Mouse (Mus musculus) forebrain, embryonic 14.5 days (tissue): ENCODE measurements around the gene Cx3cr1. TPM values are rescaled to one million over a fixed set of nuclear protein-coding genes. Genes with fewer than 3 reads are reported as not detected.
"Not testable (repeated sequence)": the region's sequence is repeated elsewhere in the genome, so short reads cannot be mapped to it uniquely, and the experiment has no call there.

Experiments
- ATAC-seq: fragments of 200-750 bp; cut with Nextera tagmentation; 2 replicates; pipeline ENCODE4 v1.8.0; 2017; ENCODE audit warnings: mild to moderate bottlenecking, moderate library complexity
- DNase-seq: peaks from one replicate; pipeline ENCODE4 v3.0.0-alpha.2; 2015; ENCODE audit warnings: low spot score
- H3K27ac ChIP-seq: fragments of 300-500 bp; sonication (generic); 2 replicates; pipeline ENCODE4 v1.5.1; 2014; ENCODE audit warnings: low read depth, mild to moderate bottlenecking, control low read depth, low read length, moderate library complexity
- H3K27me3 ChIP-seq: fragments of 300-500 bp; sonication (generic); replicated peaks from 2 replicates; pipeline ENCODE4 v1.6.1; 2014; ENCODE audit warnings: low read length, control low read depth, mixed read lengths; ENCODE audit not compliant: control insufficient read depth, insufficient read depth
- H3K36me3 ChIP-seq: fragments of 300-500 bp; sonication (generic); 2 replicates; pipeline ENCODE4 v1.6.1; 2014; ENCODE audit warnings: low read length, control low read depth; ENCODE audit not compliant: control insufficient read depth, insufficient read depth
- H3K4me1 ChIP-seq: fragments of 300-500 bp; sonication (generic); 2 replicates; pipeline ENCODE4 v1.6.1; 2014; ENCODE audit warnings: antibody characterized with exemption, low read length, control low read depth; ENCODE audit not compliant: control insufficient read depth, insufficient read depth
- H3K4me2 ChIP-seq: fragments of 300-500 bp; sonication (generic); 2 replicates; pipeline ENCODE4 v1.6.1; 2014; ENCODE audit warnings: mild to moderate bottlenecking, control low read depth, low read length
- H3K4me3 ChIP-seq: fragments of 300-500 bp; sonication (generic); 2 replicates; pipeline ENCODE4 v1.5.1; 2014; ENCODE audit warnings: low read depth, low read length, control low read depth
- H3K9ac ChIP-seq: fragments of 300-500 bp; sonication (generic); 2 replicates; pipeline ENCODE4 v1.6.1; 2014; ENCODE audit warnings: mild to moderate bottlenecking, low read length, control low read depth, moderate library complexity
- H3K9me3 ChIP-seq: fragments of 300-500 bp; sonication (generic); replicated peaks from 2 replicates; pipeline ENCODE4 v1.6.1; 2016; ENCODE audit warnings: low read length, control low read depth, mixed read lengths; ENCODE audit not compliant: control insufficient read depth
- WGBS: fragments of 180-500 bp; shearing (Covaris S2); extraction: QIAGEN DNeasy Blood & Tissue Kit; methylation state at CpG from one replicate; pipeline ENCODE4 v1.1.7; 2014; 5-methylcytosine and 5-hydroxymethylcytosine counted together
- polyA plus RNA-seq: library from polyadenylated mRNA; unstranded; fragments of >200 nt; fragmentation: Nextera tagmentation; extraction: Ambion mirVana; gene quantifications from 2 replicates; pipeline ENCODE4 v1.2.1, GENCODE M21; 2014

The Cx3cr1 gene
- polyA plus RNA-seq, 1 experiment from 2014 or later: 2.5 TPM

DNA sequence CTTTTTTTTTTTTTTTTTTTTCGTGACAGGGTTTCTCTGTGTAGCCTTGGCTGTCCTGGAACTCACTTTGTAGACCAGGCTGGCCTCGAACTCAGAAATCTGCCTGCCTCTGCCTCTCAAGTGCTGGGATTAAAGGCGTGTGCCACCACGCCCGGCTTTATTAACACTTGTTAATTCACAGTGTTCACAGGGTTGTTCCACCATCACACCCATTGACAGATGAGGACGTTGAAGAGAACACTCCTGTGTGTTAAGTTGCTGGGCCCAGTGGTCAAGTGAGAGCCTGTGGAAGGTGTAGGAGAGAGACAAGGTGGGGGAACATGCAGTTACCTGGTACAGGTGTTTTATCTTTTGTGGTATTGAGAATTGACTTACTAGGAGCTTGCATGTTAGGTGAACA, 57.5 kb downstream of the Cx3cr1 start:
- not testable (repeated sequence) for H3K36me3 ChIP-seq

DNA sequence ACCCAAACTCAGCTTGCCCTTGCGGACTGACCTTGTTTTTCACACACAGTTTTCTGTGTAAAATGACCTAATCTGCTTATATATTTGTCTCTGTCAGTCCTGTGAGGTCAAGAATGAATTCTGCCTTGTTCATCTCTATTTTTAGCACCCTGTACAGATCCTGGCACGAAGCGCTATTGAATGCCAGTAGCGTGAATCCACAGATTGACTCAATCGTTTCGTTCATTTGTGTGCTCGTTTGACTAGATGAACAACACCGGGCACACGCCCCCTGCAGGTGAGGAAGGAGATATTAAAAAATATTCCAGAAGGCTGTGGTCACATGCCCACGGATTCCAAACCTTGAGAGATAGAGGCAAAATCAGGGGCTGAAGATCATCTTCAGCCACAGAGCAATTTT, 58.1 kb downstream of the Cx3cr1 start:
- H3K27me3 ChIP-seq: no peaks in the 10 kb centered on the region
- peaks cover 4% of the 10 kb centered on the region for H3K4me1 ChIP-seq
- peak overlapping the region; percentile 41 for H3K4me3 ChIP-seq
- no peaks in the 10 kb centered on the region for H3K9me3 ChIP-seq
- peak overlapping the region; percentile 87 for H3K27ac ChIP-seq
- peak overlapping the region; percentile 58 for H3K9ac ChIP-seq
- DNase-seq (peak; percentile 94), ATAC-seq (peak; percentile 77)
- under 1% methylated on average over 10 of the region's 10 CpGs for WGBS
- peak overlapping the region; percentile 79 for H3K4me2 ChIP-seq
- no peaks in the 10 kb centered on the region for H3K36me3 ChIP-seq

More for the DNA sequence above, 57.5 kb downstream of the Cx3cr1 start:
- not testable (repeated sequence) for H3K4me3 ChIP-seq, H3K27ac ChIP-seq, H3K9me3 ChIP-seq, DNase-seq, H3K4me2 ChIP-seq, ATAC-seq, H3K9ac ChIP-seq, H3K4me1 ChIP-seq, H3K27me3 ChIP-seq
- 87% methylated on average over 6 of the region's 6 CpGs for WGBS

DNA sequence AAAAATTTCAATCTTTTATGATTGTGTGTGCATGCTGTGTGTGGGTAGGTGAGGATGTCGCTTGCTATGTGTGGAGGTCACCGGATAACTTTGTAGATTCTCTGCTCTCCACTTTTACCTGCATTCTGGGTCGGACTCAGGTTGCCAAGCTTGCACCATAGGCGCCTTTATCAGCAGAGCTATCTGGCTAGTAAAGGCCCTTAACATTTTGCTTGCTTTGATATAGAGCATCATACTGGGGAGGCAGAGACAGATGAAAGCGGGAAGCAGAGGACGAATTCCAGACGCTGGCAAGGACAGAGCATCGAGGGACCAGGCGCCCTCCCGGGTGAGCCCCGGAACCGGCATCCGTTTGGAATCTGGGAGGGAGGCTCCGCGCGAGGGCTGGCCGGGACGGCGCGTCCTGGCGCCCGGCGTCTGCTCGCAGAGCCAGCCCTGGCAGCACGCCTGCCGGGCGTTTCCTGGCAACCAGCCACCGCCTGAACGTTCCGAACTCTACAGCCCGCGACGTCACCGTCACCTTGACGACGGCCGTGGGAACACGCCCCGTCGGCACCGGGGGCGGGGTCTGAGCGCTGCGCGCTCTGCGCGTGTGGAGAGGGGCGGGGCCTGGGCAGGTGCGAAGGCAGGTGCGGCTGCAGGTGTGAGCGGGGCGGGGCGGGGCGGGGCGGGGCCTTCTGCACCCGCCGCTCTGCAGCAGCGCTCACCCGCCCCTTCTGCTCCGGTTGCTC, 58.7 kb downstream of the Cx3cr1 start:
- Histone ChIP-seq H3K36me3 (no peaks in the 10 kb centered on the region), H3K4me3 (peak overlapping the region; percentile 41), H3K9me3 (no peaks in the 10 kb centered on the region), H3K4me1 (peaks cover 4% of the 10 kb centered on the region), H3K9ac (peak overlapping the region; percentile 58), H3K4me2 (peak overlapping the region; percentile 79), H3K27ac (peak overlapping the region; percentile 87), H3K27me3 (no peaks in the 10 kb centered on the region)
- DNase-seq (peak; percentile 98), ATAC-seq (peak; percentile 95)
- 2% methylated on average over 57 of the region's 60 CpGs for WGBS

DNA sequence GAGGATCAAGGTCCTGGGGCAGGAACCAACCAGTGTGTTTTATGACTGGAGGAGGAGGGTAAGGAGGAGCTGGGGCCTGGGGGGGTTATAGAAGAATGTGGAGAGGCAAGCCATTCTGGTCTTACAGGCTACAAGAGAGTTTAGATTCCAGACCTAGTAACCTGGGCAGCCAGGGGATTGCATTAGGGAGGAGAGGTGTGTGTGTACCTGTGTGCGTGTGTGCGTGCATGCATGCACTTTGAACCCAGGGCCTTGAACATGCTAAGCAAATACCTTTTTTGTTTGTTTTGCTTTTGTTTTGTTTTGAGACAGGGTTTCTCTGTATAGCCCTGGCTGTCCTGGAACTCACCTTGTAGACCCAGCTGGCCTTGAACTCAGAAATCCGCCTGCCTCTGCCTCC, 59.8 kb downstream of the Cx3cr1 start:
- ATAC-seq: no peak

DNA sequence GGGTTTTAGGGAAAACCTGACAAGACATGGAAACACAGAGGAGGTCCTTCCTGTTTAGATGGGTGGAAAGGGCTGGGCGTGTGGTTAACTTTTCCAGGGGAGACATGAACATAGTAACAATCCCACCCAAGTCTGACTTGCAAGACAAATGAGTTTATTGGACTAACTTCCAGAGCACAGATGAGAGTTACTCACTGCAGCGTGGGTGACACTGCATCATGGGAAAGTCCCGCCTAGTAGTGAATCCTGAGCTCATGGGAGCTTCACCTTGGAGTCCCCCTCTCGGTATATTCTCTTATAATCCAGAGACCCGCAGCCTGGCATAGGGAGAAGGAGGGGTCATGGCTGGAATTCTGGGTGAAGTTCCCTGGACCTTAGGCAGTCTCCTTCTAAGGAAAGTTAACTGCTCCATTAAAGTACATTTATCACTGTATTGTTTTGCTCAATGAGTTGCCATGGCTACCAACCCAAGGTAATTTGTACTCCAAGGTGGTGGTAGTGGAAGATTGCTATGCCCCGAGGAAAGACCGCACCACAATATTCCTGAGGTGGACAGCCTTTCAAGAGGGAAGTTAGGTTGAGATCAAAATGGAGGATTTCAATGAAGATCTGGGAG, 60.3 kb downstream of the Cx3cr1 start:
- no peak overlapping the region for H3K4me2 ChIP-seq
- H3K36me3 ChIP-seq: no peaks in the 10 kb centered on the region
- no peaks in the 10 kb centered on the region for H3K27me3 ChIP-seq
- H3K27ac ChIP-seq: no peak overlapping the region
- no peaks in the 10 kb centered on the region for H3K9me3 ChIP-seq
- H3K9ac ChIP-seq: no peak overlapping the region
- ATAC-seq (no peak), DNase-seq (no peak)
- WGBS: 80% methylated on average over 7 of the region's 7 CpGs
- peaks cover 4% of the 10 kb centered on the region for H3K4me1 ChIP-seq
- H3K4me3 ChIP-seq: no peak overlapping the region

More for the DNA sequence above, 59.8 kb downstream of the Cx3cr1 start:
- no peaks in the 10 kb centered on the region for H3K27me3 ChIP-seq
- no peak overlapping the region for H3K27ac ChIP-seq
- no peak overlapping the region for H3K4me2 ChIP-seq
- H3K9me3 ChIP-seq: no peaks in the 10 kb centered on the region
- WGBS: 99% methylated on average over 3 of the region's 3 CpGs
- H3K4me1 ChIP-seq: peaks cover 4% of the 10 kb centered on the region
- H3K9ac ChIP-seq: no peak overlapping the region
- H3K36me3 ChIP-seq: no peaks in the 10 kb centered on the region
- H3K4me3 ChIP-seq: no peak overlapping the region
- DNase-seq: no peak

DNA sequence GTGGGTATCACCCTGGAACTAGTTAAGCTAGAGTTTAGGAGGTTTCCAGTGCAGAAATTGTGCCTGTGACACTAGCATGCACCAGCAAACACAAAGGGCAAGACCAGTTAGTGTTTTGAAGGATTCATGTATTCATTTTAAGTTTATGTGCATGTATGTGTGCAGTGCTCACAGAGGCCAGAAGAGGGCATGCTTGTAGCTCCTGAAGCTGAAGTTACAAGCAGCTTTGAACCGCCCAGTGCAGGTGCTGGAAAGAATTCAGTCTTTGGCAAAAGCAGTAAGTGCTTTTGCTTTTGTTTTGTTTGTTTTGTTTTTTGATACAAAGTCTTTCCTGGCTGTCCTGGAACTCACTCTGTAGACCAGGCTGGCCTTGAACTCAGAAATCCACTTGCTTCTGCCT, 61.8 kb downstream of the Cx3cr1 start:
- Histone ChIP-seq H3K4me3 (no peak overlapping the region), H3K4me1 (peaks cover 4% of the 10 kb centered on the region), H3K4me2 (no peak overlapping the region), H3K36me3 (no peaks in the 10 kb centered on the region), H3K27ac (no peak overlapping the region), H3K9ac (no peak overlapping the region), H3K27me3 (no peaks in the 10 kb centered on the region), H3K9me3 (no peaks in the 10 kb centered on the region)
- DNase-seq (no peak), ATAC-seq (no peak)
- WGBS: 81% methylated on average over 1 of the region's 1 CpGs

DNA sequence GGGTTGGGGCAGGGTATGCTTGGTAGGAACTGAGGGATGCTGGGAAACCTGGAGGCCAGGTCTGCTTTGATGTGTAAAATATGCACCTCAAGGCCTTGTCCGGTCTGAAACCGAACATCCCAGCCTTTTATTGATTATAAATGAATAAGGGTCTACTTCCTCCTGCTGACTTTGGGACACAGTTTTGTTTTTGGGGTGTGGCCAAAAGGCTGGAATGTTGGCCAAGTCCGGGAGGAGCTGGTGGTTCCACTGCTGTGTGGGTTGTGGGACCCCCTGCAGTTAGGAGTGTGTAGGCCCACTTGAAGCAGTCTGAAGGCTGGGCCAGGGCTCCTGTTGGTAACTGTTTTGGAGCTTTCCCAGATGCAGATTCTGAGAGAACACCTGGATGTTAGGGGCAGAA, 63.7 kb downstream of the Cx3cr1 start:
- Histone ChIP-seq H3K27ac (no peak overlapping the region), H3K9me3 (no peaks in the 10 kb centered on the region), H3K9ac (no peak overlapping the region), H3K4me3 (no peak overlapping the region), H3K36me3 (no peaks in the 10 kb centered on the region), H3K27me3 (no peaks in the 10 kb centered on the region), H3K4me1 (peaks cover 11% of the 10 kb centered on the region), H3K4me2 (no peak overlapping the region)
- 70% methylated on average over 3 of the region's 3 CpGs for WGBS
- ATAC-seq: no peak
- no peak for DNase-seq

DNA sequence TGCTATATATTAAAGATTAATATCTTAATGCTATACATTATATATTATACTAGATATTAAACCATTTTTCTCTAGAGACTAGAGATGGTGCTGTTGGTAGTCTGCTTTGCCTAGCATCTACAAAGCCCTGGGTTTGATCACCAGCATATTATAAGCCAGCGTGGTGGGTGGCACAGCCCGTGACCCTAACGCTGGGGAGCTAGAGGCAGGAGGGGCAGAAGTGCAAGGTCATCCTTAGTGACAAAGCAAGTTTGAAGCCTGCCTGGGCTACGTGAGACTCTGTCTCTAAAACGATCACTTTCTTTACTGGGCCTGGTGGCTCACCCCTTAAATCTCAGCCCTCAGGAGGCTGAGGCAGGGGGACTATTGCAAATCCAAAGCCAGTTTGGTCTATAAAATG, 66.8 kb downstream of the Cx3cr1 start:
- Histone ChIP-seq H3K9ac (no peak overlapping the region), H3K4me3 (no peak overlapping the region), H3K4me2 (no peak overlapping the region), H3K27me3 (no peaks in the 10 kb centered on the region), H3K27ac (no peak overlapping the region), H3K9me3 (no peaks in the 10 kb centered on the region), H3K36me3 (no peaks in the 10 kb centered on the region), H3K4me1 (peaks cover 8% of the 10 kb centered on the region; the same call in 1 of the 2 replicates)
- 80% methylated on average over 5 of the region's 5 CpGs for WGBS
- ATAC-seq: no peak
- DNase-seq: no peak
